Mouse (Mus musculus): ENCODE results near the gene Prpf19. TPM values are rescaled to one million over a fixed set of nuclear protein-coding genes. Genes with fewer than 3 reads are reported as not detected.

Prpf19 gene
- total RNA-seq, 2 experiments from 2014 or later, result 211 to 235 TPM

DNA sequence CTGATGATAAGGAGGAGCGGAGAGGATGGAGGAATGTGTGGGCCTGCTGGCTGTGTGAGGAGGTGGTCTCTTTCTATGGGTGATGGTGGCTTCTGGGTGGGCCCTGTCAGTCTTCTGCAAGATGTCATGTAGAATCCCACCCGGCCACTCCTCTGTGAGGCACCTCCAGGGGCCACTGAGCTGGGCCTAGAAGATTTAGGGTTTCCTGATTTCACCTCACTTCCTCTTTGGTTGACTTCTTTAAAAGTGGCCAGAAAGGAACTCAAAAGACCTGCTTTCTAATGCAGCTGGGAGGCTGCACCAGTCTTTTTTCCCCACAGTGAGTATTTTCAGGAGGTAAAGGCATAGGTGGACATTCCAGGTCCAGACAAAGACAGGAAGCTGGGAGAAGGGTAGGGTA is 35.6 kb downstream of the Prpf19 start:
- no peak for DNase-seq
- intact Hi-C loops (cut with DNase I), result no loop called here

DNA sequence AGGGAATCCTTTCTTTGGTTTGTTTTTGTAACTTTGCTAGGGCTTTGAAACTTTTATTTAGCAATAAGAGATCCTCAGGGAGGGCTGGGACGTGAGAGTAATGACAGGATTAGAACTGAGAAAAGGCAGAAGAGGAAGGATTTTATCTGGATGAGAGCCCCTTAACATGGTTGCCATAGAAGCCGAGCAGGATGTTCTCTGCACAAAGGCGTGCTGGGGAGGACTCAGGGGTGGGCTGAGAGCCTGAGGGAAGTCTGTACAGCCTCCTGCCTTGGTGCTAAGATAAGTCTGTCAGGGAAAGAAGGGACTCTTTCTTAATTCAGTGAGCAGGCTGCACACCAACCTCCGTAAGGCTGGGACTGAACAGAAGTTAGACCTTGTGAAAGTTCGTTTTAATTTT is 40.0 kb downstream of the Prpf19 start:
- intact Hi-C loops (cut with DNase I), result no loop called here
- no peak for DNase-seq

DNA sequence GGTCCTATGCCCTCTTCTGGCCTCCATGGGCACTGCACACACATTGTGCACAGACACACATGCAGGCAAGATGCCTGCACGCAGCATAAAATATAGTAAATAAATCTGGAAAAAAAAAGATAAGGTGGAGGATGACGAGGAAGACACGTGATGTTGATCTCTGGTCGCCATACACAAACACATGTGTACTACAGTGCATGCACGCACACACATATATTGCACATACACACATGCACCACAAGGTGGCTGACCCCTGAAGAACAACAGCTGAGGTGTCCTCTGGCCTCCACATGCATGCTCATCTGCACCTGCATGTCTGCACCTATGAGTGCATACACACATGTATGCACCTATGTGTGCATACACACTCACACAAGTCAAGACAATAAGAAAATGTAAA is 41.0 kb downstream of the Prpf19 start:
- no peak for DNase-seq
- intact Hi-C loops (cut with DNase I), result no loop called here

DNA sequence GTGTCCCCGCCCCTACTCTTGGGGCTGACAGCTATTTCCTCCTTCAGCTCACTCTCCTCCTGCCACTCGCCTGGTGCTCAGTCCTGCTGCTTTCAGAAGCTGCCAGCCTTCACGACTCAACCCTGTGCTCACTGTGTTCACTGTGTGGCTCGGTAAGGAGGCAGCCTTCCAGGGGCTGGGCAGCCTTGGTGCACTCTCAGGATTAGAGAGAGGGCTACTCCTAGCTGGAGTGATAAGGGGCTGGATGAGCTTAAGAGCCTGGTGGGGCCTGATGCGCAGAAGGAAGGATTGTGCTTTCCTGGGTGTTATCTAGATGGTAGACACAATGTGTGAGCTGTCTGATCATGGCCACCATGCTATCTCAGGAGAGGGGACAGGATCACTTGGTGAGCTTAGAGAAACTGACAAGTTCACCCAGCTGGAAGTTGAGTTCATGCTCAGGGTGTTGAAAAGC is 42.1 kb downstream of the Prpf19 start, which contains the start of gene Ptgdr2:
TSS of gene Ptgdr2 (plus strand) at position 51 of the 454 bp plus-strand sequence.
- intact Hi-C loops (cut with DNase I), result no loop called here

DNA sequence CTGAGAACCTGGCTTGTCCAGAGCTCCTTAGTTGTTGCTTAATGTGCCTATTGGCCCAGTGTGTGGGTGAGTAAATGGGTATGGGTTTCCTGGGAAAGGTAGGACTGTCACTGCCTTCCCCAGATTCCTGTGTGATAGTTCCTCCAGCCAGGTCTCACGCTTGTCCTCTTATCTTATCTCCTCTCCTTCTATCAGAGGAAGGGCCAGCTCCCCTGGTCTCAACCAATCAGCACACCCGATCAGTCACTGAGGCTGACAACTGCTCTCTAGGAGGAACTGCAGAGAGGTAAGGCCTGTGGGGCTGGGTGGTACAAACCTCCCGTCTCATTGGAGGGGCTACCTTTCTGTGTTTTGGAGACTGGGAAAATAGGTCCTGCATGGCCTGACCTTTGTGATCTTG is 43.7 kb downstream of the Prpf19 start:
- intact Hi-C loops (cut with DNase I), result no loop called here
- DNase-seq, result no peak

More for the DNA sequence above, 42.1 kb downstream of the Prpf19 start, which contains the start of gene Ptgdr2:
- no peak for DNase-seq

DNA sequence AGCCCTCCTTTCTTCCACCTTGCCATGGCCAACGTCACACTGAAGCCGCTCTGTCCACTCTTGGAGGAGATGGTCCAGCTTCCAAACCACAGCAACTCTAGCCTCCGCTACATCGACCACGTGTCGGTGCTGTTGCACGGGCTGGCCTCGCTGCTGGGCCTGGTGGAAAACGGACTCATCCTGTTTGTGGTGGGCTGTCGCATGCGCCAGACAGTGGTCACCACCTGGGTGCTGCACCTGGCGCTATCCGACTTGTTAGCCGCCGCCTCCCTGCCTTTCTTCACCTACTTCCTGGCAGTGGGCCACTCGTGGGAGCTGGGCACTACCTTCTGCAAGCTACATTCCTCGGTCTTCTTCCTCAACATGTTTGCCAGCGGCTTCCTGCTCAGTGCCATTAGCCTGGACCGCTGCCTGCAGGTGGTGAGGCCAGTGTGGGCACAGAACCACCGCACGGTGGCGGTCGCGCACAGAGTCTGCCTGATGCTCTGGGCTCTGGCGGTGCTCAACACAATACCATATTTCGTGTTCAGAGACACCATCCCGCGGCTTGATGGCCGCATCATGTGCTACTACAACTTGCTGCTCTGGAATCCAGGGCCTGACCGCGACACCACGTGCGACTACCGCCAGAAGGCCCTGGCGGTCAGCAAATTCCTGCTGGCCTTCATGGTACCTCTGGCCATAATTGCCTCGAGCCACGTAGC is 45.2 kb downstream of the Prpf19 start:
- intact Hi-C loops (cut with DNase I), result no loop called here
- peak; percentile 48 to 70 for DNase-seq

DNA sequence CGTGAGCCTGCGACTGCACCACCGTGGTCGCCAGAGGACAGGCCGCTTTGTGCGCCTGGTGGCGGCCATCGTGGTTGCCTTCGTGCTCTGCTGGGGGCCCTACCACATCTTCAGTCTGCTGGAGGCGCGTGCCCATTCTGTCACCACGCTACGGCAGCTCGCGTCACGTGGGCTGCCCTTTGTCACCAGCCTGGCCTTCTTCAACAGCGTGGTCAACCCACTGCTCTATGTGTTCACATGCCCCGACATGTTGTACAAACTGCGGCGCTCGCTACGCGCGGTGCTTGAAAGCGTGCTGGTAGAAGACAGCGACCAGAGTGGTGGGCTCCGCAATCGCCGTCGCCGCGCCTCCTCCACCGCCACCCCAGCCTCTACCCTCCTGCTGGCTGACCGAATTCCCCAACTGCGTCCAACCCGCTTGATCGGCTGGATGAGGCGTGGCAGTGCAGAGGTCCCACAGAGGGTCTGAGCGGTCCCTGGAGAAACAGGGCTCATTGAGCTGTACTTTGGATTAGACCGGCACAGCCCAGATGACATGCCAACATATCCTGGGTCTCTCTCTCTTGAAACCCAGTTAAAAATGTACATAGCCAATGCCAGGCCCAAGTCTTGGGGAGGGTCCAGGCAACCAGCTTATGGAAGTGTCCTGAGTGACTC is 45.9 kb downstream of the Prpf19 start:
- DNase-seq, result no peak
- intact Hi-C loops (cut with DNase I), result no loop called here

DNA sequence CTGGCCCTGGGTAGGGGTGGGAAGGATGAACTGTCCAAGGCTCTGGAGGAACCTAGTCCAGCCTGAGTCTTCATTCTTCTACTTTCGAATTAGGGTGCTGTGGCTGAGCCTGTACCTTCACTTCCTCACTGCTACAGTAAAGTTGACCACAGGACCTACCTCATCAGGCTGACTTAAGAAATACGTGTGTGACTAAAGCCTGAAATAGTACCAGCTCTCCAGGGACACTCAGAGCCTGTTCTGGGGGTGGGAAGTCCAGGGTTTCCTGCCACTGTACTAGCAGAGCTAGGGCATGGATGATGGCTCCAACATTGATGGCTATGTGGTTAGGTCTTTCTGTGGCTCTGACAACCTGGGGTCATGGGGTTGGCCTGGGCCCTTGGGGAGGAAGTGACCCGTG is 48.9 kb downstream of the Prpf19 start:
- intact Hi-C loops (cut with DNase I), result no loop called here
- no peak for DNase-seq

DNA sequence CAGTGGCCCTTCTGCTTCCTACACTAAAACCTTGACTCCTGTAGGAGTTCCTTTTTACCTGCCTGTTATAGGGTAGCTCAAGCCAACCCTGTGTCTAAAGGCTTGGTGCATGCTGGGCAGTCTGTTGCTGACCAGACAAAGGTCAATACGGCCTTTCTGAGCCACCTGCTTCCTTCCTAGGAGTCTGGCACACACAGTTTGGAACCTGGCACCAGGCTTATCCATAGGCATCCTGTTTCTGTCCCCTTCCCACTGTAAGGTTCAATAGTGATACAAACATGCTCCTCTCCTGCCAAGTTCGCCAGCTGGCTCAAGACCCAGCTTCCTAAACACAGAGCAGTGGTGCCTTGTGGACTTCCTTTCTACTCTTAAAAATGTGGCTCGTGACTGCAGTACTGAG is 51.5 kb downstream of the Prpf19 start:
- no peak for DNase-seq
- intact Hi-C loops (cut with DNase I), result no loop called here

DNA sequence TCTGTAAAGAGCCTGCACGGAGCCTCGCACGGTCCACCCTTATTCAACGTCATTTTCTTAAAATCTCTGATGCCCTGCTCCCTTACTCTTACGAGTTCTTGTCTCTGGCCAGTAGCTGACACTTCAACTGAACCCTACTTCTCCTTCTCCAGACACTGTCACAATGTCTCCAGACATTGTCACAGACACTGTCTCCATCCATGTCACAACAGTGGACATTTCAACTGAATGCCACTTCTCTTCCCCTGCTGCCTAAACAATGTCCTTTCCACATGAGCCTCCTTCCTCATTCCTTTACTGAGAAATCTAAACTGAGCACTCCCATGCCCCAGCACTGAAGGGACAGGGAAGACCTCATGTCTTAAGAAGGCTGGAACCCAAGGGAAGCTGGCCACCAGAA is 52.2 kb downstream of the Prpf19 start:
- intact Hi-C loops (cut with DNase I), result no loop called here
- DNase-seq, result no peak

DNA sequence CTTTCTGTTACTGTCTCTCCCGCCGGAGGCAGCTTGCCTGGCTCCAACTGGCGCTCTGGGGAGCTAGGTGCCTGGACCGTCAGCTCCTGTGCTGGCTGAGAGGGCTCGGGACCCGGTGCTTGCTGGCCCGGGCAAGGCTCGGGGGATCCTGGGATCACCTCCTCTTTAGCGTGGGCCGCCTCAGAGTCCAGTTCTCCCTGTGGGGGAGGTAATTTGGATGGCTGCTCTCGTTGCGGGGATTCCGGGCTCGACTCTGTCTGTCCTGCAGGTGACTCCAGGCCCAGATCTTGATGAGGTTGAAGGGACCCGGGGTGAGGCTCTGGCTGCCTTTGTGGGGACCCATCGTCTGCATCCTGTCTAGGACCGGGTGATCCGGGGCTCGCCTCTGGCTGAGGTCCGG is 53.4 kb downstream of the Prpf19 start:
- intact Hi-C loops (cut with DNase I), result no loop called here
- DNase-seq, result no peak

DNA sequence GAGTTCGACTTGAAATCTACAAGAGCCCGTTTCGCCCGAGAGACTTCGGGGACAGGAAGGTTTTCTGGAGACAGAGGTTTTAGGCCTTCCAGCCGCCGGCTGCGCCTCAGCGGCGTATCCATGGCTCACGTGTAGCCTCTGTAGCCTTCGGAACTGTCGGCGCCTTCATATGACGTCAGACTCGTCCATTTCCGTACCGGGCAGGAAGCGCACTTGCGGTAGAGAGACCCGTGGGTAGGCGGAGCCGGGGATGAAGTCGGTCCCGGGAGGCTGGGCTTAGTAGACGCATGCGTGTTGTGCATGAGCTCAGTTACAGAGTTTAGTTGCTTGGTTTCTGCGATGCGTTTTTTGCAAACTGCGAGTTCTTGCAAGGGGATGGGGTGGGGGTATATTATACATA is 54.1 kb downstream of the Prpf19 start, which contains the start of gene Ccdc86:
TSS of gene Ccdc86 (minus strand) at position 155 of the 400 bp plus-strand sequence.
- intact Hi-C loops (cut with DNase I), result no loop called here
- DNase-seq, result peak; percentile 97 to 98

DNA sequence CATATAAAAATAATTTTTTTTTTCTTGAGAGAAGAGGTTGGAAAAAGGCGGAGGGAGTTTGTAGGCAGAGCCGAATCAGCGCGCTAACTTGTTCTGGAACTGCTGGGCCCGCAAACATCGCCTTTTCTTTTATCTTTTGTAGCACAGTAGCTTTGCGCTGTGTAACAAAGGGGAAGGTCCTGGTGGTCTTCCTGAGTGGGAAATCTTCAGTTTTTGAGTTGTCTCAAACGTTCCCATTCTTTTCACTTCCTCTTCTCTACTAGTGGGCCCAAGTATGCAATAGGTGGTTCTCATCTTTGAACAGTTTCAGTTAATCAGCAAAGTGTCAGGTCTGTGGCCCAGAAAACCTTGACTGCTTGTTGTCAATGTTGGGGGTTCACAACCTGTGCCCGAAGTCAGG is 54.5 kb downstream of the Prpf19 start:
- intact Hi-C loops (cut with DNase I), result no loop called here
- DNase-seq, result no peak

DNA sequence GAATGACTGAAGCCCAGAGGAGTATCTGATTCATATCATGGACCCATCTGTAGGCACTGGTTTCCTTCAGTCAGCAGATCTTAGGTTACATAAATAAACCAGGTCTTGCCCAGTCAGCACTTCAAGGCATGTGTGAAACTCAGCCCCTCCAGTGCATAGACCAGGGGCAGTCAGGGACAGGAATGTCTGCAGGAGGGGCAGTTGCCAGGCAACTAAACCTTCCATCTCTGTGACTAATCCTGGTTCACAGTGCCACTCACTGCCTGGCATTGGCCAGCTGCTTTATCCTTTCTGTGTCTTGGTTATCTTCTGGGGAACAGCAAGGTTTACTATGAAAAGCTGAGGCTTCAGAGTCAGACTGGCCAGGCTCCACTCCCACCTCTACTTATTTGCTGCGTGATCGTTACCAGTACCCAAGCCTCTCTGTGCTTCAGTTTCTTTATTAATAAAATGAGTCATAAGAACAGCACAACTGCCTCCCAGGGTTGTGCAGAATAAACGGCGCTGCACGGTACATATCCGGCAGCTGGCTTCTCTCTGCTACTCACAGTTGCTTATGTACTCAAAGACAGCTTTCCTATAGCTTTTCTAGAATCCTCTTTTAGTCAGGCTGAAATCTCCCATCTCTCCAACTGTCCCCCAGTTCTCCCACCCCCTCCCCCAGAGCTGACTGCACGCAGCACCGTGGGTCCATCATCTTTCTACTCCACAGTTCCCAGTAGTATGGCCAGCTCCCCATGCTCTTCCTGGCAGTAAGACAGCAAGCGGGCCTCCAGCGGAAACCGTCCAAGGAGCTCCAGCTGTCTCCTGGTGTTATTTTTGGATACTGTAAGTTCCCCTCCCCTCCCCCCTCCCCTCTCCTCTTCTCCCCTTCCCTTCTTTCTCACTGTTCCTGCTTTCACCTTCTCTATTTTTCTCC is 57.2 kb downstream of the Prpf19 start:
- intact Hi-C loops (cut with DNase I), result no loop called here
- peak; percentile 71 to 73 for DNase-seq

Other genes starting within 250 kb of the Prpf19 start
- not detected for gene Pga5, start 217.2 kb upstream of the Prpf19 start, total RNA-seq (2021)
- 10 to 100 TPM; 23.3 to 27.1 TPM for gene Vps37c, start 206.5 kb upstream of the Prpf19 start, total RNA-seq (2021)
- 1 to 10 TPM in 1 of 2 experiments, under 1 TPM in 1; 0.87 to 1.1 TPM for gene Cd5, start 156.2 kb upstream of the Prpf19 start, total RNA-seq (2021)
- gene Cd6, start 65.2 kb upstream of the Prpf19 start, total RNA-seq (2021), result under 1 TPM; 0.22 to 0.52 TPM
- gene Slc15a3, start 55.5 kb upstream of the Prpf19 start, total RNA-seq (2021), result 1 to 10 TPM; 2.6 to 3.0 TPM
- gene Tmem132a, start 25.3 kb upstream of the Prpf19 start, total RNA-seq (2021), result 10 to 100 TPM; 36.7 to 42.0 TPM
- 100 to 1,000 TPM in 1 of 2 experiments, 10 to 100 TPM in 1; 95.3 to 104 TPM for gene Tmem109, start 13.2 kb upstream of the Prpf19 start, total RNA-seq (2021)
- gene Zp1, start 25.4 kb downstream of the Prpf19 start, total RNA-seq (2021), result not detected
- under 1 TPM; 0.15 to 0.22 TPM for gene Ptgdr2, start 41.9 kb downstream of the Prpf19 start, total RNA-seq (2021)
- 1 to 10 TPM; 7.5 to 7.9 TPM for gene Ccdc86, start 54.0 kb downstream of the Prpf19 start, total RNA-seq (2021)
- not detected for gene Ms4a10, start 79.4 kb downstream of the Prpf19 start, total RNA-seq (2021)
- gene Ms4a15, start 98.0 kb downstream of the Prpf19 start, total RNA-seq (2021), result not detected
- gene Ms4a18, start 122.8 kb downstream of the Prpf19 start, total RNA-seq (2021), result not detected
- gene Ms4a8a, start 185.9 kb downstream of the Prpf19 start, total RNA-seq (2021), result under 1 TPM; 0.45 to 0.97 TPM
- not detected for gene 1700017D01Rik, start 235.6 kb downstream of the Prpf19 start, total RNA-seq (2021)